Mouse (Mus musculus) kidney, postnatal 14 days (tissue): ENCODE results near the gene Adcy10.
A peak's percentile ranks its signal among the peaks of the same experiment; 100 is the strongest.

Source experiments
- DNase-seq: peaks from one replicate; pipeline ENCODE4 v3.0.0; 2022; ENCODE audit warnings: mixed read lengths

Adcy10 gene

DNA sequence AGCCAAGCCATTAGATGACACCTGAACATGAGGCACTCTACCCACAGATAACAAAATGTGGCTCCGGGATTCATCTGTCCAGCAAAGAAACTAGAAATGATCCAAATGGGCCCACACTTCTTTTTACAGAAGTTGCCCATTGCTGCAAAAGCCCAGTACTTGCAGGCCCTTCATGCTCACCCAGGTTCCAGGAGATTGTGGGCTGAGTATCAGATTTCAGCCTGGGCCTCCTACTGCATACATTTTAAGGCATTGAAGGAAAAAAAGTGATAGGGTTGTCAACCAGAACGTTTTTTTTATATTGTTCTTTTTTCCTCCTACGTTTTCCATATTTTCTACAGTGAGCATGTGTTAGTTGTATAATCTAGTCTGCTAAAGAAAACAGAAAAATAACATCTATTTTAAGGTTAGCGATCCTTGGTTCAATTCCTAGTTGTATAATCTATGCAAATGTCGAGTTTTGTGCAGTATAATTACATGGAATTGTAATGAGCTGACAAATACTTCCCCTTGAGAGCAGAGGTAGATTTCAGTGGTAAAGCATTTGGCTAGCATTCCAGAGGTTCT, 52.3 kb downstream of the Adcy10 start:
- DNase-seq = no peak

DNA sequence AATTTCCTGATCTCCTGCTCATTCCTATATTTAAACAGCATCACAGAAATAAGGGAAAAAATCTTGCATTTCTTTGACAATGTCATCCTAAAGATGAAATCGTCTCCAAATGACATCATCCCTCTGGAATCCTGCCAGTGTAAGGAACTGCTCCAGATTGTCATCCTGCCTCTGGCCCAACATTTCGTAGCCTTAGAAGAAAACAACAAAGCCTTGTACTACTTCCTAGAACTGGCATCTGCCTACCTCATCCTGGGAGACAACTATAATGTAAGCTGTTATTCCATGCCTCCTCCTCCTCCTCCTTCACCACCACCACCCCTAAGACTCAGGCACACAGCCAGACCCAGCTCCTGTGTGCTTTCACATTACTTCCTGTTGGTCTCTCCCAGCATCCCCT, 71.7 kb downstream of the Adcy10 start:
- no peak for DNase-seq

DNA sequence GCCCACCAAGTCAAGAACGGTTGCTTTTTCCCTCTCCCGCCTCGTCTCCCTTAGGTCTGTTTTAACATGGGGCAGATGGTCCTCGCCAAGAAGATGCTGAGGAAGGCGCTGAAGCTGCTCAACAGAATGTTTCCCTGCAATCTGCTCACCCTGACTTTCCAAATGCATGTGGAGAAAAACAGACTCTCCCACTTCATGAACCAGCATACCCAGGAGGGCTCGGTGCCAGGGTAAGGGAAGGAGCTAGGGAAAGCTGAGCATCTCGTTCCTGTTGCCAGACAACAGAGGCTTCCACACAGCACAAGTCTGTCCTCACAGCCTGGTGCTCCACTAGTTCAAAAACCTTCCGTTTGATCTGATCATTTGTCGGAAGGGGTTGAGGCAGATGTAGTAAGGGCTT, 74.1 kb downstream of the Adcy10 start:
- DNase-seq = no peak

DNA sequence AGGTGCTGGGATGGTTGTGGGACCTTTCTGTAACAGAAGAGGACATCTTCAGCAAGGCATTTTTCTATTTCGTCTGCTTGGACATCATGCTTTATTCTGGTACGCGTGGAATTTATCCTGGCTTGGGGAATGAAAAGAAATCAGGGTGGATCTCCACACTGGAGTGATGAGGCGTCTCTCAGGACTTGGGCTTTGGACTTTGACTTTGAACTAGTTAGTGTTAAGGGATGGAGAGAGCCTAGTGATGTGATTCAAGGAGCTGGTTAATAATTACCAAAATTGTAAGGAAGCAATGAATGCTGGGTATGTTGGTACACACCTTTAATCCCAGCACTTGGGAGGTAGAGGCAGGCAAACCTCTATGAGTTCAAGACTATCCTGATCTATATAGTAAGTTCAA, 80.3 kb downstream of the Adcy10 start:
- no peak for DNase-seq

DNA sequence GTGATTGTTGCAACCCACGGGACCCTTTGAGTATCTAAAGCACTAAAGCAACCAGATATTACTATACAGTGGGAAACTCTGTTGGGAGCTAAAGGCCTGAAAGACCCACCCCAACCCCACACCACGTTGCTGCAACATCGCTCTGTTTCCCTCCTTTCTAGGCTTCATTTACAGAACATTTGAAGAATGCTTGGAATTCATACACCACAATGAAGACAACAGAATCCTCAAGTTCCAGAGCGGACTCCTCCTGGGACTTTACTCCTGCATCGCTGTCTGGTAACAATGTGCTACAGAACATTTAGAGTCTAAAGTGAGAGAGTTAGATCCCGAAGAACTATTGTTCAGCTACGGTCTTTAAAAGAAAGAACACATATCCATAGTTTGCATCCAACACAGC, 82.5 kb downstream of the Adcy10 start:
- DNase-seq = no peak

DNA sequence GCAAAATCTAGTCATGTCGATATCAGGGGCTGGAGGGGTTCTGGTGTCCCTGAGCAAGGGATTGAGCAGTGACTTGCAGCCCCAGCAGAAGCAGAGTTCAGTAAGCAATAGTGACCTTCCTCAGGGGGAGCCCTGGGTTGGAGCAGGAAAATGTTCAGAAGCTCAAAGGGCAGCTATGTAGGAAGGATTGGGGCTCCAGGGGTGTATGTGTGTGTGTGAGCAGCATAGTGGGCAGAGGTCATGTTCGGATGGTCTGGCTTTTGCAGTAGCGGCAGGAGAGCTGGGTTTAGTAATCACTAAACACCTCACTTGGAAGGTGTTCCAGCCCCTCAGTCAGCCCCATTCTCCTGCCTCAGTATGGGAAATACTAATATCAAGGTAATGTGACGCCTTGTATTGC, 91.0 kb downstream of the Adcy10 start:
- DNase-seq = no peak

DNA sequence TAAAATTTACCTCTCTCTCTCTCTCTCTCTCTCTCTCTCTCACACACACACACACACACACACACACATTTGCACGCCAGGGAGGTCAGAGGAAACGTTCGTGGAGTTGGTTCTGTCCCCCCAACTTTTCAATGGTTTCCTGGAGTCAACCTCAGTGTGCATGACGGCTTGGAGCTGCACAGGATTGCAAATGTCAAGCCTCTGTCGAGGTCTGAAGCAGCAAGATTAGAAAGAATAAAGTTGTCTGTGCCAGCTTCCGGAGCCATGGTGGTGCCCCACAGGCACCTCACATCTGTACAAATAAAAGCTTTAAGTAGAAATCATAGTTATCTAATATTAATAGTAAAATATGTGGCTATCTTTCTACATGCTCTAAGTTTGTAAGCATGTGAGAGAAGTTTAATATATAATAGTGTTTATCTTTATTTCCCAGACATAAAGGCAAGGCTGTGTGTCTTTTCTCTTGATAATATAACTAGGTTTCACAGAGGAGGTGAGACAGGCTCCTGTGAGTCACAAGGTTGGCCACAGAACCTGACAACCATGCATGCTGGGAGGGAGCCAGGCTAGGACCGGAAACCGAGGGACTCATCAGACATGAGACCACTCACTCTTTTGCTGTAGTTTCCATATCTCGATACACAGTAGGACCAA, 91.6 kb downstream of the Adcy10 start:
- no peak for DNase-seq

DNA sequence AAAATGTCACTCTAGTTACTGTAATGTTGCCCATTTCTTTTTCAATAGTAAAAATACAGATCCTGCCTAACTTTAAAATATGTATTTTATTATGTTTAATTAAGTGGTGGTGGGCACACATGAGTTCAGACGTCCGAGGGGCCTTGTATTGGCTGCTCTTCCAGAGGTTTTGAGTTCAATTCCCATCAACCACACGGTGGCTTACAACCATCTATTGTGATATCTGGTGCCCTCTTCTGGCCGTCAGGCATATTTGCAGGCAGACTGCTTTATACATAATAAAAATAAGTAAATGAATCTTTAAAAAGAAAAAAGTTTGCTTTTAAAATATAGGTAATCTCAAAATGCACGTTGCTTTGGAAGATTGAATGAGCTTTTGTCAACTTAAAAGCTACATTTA, 94.3 kb downstream of the Adcy10 start:
- no peak for DNase-seq

DNA sequence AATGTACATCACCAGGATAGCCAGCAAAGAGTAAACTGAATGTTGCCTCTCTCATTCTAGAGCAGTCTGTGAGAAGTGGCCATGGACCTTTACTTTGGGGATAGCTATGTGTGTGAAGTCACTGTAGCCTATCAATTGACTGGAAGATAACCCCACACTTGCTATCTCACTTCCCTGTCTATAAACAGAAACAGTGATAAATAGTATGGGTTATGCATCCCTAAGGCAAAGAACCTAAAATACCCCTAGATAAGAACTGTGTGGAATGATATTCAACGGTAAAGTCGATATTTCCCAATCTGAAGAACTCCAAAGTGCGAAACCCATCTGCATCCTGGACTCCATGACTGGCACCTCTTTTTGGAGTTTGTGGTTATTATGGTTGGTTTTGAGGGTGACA, 96.3 kb downstream of the Adcy10 start:
- DNase-seq = no peak

DNA sequence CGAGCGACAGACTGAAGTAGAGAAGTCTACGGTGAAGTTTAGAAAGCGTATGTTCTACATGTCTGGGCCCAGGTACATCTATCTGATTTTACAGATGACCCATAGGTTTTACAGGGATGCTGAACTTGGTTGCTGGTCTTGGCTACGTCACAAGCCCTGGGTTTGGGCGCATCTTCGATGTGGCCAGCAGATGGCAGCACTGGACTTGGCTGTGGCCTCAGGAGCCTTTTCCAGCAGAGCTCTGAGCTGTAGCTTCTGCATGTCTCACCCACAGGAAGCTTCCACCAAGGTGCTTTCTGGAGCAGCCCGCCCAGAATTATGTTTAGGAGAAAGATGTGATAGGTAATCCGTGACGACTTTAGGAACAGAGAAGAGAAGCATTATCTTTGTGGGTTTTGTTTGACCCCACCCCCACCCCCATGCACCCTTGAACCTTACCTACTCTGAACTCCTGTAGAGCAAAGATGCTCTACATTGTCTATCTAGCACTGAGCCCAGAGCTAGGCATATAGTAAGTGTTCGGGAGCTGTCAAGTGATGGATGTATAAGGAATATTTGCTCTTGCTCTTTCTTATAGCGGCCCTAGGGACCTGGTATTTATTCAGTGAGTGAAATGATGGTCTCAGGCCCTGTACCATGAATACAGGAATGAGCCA, 98.7 kb downstream of the Adcy10 start:
- peak; percentile 94 for DNase-seq

GRCm38 (mm10) chr1:165585389-165586104, 100.6 kb downstream of the Adcy10 start:
- DNase-seq = no peak

- DNase-seq = no peak
These were observed 101.4 kb downstream of the Adcy10 start for GRCm38 (mm10) chr1:165586366-165586765.

GRCm38 (mm10) chr1:165587845-165588244, 102.9 kb downstream of the Adcy10 start:
- DNase-seq = peak; percentile 45

GRCm38 (mm10) chr1:165589280-165590048, 104.5 kb downstream of the Adcy10 start:
- peak; percentile 82 for DNase-seq

DNA sequence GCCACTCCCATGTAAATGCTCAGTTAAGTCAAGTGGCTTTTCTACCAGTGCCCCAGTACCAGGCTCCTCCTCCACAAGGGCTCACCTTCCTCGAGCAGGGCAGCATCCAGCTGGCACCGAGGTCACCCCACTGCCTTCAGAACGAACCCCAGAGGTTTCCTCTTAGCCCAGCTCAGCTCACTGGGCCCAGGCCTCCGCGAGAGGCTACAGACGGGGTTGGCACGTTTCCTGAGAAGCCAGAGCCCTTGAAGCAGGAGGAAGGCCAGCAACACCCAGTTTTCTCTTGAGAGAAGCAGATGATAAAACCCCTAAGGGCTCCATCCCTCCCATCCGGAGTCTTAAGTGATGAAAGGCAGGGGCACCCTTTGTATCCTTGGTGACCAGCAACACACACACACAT, 105.8 kb downstream of the Adcy10 start:
- no peak for DNase-seq

DNA sequence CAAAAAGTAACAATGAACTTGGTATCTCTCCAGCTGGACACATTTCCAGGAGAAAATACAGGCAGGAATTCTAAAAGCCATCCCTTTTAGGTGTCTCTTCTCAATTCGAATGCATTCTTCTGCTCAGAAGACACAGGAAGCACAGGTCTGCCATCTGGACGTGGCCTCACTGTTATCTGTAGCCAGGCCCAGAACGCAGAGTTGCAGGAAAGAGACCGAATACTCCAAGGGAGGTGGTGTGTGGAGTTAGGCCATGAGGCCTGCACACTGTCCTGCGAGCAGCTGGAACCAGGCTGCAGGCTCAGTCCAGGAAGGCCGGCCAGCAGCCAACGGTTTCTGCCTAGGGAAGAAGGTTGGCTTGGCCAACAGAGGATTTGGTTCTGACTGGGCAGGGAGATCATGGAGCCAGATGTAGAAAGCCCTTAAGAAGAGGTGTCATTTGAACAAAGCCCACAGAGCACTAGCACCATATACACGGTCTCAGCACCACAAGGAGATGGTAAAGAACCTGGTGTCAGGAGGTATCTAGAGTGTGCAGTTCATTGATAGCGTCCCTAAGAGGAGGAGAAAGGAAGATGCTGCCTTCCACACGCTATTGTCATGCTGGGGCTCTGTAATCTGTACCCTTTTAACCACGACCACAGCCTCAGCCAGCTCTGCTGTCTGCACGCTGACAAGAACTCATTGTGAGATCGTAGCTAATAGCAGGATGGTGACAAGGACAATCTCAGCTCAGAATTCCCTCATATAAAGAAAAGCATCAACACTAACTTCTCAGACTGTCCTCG, 107.5 kb downstream of the Adcy10 start:
- DNase-seq = no peak

GRCm38 (mm10) chr1:165594699-165595421, 109.9 kb downstream of the Adcy10 start:
- no peak for DNase-seq

GRCm38 (mm10) chr1:165601775-165602280, 116.8 kb downstream of the Adcy10 start:
- no peak for DNase-seq

- DNase-seq = no peak
These were observed 118.2 kb downstream of the Adcy10 start for GRCm38 (mm10) chr1:165603218-165603617.

DNA sequence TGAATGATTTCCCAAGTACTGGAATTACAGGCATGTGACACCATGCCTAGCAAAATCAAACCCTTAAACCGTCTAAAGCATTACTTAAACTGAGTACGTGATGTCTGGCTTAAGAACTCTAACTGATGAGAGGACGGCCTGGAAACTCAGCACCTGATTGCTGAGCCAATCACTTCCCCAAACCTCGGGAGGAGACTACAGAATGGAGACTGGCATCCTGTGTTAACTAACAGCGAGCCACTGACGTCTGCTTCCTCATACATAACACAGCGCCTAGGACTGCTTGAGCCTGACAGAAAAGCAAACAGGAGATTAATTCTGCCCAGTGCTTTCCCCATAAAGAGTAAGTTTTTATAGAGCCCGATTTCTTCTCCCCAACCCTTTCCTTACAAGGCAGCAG, 119.2 kb downstream of the Adcy10 start:
- DNase-seq = no peak

GRCm38 (mm10) chr1:165605108-165605507, 120.1 kb downstream of the Adcy10 start:
- DNase-seq = no peak
